Mouse (Mus musculus) spleen, postnatal 4 days (tissue): Measurements from ENCODE around the gene Ubb.

ENCODE experiments used
- DNase-seq, 2 experiments: peaks; one replicate each; pipeline ENCODE4 v3.0.0; 2022; ENCODE audit warnings: low spot score in 2 of 2

The Ubb gene

GRCm38 (mm10) chr11:62551226-62552119 is 502 bp downstream of the Ubb start:
- peak; percentile 92 to 98 for DNase-seq

GRCm38 (mm10) chr11:62553186-62553585 is 2.2 kb downstream of the Ubb start:
- DNase-seq = no peak

DNA sequence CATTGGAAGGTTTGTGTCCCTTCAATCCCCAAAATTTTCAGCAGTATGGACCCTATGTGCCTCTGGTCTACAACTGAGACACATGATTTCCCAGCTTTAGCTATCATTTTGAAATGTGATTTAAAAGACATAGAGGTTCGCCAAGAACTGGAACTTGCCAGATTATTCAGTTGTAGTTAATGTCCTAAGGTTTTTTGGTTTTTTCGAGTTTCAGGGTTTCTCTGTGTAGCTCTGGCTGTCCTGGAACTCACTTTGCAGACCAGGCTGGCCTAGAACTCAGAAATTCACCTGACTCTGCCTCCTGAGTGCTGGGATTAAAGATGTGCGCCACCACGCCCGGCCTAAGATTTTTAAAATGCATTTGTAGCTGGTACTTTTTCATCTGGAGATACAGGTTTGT is 2.7 kb downstream of the Ubb start:
- DNase-seq = no peak

DNA sequence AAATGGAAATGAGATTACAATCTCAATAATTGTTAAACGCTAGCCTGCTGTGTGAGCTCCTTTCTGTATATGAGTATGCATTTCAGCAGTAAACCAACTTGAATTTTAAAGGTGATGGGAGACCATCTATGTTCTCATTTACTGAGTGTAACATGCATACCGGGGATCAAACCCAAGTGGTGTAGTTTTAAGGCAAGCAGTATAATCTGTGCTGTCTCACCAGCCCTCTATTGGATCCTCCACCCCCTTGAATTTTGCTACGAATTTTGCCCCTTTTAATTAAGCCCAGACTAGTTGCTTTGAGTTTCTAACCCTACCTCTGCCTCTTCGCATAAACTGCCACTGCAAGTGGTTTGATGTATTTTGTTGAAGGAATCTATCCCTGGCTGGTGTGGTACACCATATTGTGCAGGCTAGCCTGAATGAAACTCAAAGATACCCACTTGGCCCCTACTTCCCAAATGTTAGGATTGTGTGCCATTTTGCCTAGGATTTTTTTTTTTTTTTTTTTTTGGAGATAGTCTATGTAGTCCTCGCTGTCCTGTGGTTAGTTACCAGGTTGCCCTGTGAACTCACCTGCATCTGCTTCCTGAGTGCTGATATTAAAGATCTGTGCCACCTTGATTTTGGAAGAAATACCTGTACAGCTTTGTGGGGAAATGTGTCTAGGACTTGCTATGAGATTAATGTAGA is 3.3 kb downstream of the Ubb start:
- no peak for DNase-seq

- DNase-seq = no peak
Observed at GRCm38 (mm10) chr11:62554934-62555517, 4.1 kb downstream of the Ubb start.

DNA sequence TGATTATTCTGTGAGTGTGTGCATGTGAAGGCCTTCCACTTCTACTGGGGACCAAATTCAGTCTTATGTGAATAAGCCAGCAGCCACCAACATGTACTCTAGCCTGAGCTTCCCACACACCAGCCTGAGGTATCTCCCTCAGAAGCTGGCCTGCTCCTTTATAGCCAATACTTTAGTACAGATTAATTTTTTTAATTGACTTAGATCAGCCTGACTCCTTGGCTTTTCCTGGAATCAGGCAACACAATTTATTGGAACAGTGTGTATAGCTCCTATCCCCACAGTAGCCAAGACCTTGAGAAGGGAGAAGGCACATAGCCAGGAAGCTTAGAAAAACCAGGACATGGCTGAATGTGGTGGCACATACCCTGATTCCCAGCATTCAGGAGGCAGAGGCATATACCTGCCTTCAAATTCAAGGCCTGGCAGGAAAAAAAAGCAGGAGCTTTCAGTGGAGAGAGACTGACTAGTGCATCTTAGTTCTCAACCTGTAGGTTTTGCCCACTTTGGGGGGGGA is 5.0 kb downstream of the Ubb start:
- no peak for DNase-seq

DNA sequence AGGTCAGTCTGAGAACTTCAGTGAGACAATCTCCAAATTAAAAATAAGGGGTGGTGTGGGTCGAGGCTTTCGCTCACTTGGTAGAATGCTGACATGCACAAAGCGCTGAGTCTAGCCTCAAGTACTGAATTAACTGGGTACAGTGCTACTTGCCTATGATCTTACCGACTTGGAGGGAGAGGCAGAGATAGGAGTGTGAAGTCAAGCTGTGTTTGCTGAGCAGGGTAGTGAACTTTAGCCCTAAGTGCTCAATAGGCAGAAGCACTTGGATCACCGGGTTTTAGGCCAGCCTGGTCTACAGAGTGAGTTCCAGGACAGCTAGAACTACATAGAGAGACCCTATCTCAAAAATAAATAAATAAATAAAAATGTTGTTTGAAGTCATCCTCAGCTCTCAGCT is 6.2 kb downstream of the Ubb start:
- no peak for DNase-seq

DNA sequence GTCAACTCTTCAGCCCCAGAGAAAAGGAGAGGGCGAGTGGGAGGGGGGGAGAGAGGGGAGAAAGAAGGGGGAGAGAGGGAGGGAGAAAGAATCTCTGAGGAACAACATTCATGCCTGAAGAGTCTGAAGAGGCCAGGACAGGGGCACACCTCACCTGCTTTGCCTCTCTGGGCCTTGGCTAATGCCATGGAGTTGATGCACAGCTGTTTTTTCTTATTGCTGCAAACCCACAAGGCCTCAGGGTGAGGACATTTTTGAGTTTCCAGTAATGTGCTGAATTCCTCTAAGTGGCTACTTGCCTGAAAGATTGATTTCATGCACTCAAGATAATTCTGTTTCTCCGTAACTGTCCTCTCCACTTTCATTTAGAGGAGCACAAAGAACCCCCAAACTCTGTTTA is 7.2 kb downstream of the Ubb start:
- no peak for DNase-seq

DNA sequence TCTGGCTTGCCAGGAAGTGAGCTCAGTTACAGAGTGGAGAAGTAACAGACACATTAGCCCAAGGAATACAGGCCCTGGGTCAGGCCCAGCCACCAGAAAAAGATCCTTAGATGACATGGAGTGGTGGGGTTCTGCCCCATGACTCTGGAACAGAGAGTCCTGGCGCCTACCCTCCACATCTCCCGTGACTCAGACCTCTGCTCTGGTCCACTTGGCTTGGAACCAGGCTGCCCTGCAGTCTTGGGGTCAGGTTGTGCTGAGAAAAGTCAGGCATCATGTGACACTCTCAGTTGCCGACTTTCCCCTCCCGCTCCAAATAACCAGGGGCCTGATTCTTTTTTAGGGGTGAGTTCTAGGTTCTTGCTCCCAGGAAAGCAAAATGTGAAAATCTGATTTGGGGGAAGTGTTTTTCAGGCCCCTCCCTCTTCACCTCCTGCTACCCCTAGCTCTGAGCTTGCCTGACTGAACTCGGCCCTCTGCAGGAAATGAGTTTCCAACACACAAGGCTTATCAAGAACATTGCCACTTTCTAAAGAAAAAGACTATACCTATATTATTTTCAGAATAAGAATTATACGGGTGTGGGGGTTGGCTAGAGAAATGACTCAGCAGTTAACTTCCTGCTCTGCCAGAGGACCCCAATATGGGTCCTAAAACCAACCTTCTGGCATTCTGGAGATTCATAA is 8.1 kb downstream of the Ubb start:
- DNase-seq = no peak

GRCm38 (mm10) chr11:62560463-62561016 is 9.6 kb downstream of the Ubb start:
- DNase-seq = peak in 1 of 2 experiments; percentile 66

GRCm38 (mm10) chr11:62563590-62563989 is 12.6 kb downstream of the Ubb start:
- DNase-seq = no peak

DNA sequence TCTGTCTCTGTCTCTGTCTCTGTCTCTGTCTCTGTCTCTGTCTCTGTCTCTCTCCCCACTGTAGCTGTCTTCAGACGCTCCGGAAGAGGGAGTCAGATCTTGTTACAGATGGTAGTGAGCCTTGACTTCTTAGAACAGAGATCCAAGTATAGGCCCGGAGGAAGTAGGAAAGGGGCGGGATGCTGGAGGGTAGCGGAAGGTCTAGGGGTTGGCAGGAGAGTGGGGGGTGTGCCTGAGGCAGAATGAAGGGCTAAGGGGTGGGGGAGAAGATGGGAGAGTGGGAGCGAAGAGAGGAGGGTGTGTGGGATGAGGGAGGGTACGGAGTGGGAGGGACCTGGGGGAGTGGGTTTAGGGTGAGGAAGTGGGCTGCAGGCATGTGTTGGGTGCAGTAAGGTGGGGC is 14.8 kb downstream of the Ubb start:
- no peak for DNase-seq

GRCm38 (mm10) chr11:62566211-62566610 is 15.2 kb downstream of the Ubb start:
- no peak for DNase-seq

GRCm38 (mm10) chr11:62568300-62568699 is 17.3 kb downstream of the Ubb start:
- DNase-seq = no peak

DNA sequence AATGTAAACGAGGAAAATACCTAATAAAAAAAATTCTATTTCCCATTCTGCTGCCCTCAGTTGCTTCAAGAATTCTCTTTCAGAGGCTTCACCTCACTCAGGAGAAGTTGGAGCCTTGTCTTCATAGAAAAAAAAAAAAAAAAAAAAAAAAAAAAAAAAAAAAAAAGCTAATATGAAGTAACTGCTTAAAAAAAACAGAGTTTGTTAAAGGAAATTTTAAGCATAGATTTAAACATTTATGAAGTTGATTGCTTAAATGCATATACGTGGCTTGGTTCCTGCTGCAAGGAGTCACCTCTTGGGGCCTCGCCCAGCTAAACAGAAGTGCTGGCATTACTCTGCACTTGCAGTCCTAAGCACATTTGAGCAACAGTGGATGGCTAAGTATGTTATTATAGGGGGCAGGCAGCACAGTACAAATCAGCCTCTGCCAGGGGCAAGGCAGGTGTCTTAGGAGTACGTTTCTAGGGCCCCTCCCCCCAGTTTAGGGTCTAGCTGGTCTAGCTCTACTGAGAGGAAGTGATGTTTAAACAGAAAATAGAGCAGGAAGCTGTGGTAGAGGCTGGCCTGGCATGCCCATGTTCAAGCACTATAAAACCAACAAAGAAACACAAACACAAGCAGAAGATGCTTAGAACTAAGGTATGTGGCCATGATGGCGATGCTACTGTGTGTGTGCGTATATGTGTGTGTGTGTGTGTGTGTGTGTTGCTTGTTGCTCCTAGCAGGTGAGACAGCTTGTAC is 23.2 kb downstream of the Ubb start, which contains the start of gene Trpv2:
Trpv2 (plus strand) TSS at position 528 of the 744 bp plus-strand sequence.
- DNase-seq = peak in 1 of 2 experiments; percentile 38

GRCm38 (mm10) chr11:62574703-62575085 is 23.7 kb downstream of the Ubb start:
- no peak for DNase-seq

GRCm38 (mm10) chr11:62575297-62575658 is 24.3 kb downstream of the Ubb start:
- DNase-seq = peak; percentile 86 to 95

DNA sequence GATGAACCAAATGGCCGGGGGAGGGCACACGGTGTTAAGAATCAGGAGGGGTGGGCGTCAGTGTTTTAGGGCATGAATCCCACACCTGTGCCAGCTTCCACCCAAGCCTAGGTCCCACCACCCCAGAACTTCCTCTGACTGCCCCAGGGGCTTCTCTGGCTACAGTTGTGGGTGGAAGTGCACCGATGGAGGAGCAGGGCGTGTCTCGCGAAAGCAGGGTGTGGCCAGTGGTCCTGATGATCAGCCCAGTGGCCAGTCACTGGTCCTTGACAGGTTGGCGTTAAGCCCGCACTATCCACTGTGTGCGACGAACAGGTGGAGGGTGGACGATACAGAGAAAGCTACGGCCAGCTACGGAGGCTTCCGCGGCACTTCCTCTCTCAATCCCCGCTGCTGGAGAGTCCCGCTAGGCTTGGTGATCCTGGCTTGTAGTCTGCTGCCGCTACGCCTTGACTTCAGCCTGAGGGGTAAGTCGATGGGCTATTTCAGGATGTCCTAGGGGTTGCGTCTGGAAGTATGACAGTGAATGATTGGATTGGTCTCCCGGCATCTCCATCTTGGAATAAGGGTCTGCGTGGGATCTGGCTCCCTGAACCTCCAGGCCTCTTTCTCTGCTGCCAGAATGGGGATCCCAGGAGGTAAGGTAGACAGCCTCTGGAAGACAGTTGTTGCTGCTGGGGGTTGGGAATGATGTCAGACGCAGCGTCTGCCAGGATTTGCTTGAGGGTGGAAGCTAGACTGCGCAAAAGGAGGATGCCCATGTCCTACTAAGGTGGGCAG is 24.9 kb downstream of the Ubb start:
- peak; percentile 52 to 81 for DNase-seq

DNA sequence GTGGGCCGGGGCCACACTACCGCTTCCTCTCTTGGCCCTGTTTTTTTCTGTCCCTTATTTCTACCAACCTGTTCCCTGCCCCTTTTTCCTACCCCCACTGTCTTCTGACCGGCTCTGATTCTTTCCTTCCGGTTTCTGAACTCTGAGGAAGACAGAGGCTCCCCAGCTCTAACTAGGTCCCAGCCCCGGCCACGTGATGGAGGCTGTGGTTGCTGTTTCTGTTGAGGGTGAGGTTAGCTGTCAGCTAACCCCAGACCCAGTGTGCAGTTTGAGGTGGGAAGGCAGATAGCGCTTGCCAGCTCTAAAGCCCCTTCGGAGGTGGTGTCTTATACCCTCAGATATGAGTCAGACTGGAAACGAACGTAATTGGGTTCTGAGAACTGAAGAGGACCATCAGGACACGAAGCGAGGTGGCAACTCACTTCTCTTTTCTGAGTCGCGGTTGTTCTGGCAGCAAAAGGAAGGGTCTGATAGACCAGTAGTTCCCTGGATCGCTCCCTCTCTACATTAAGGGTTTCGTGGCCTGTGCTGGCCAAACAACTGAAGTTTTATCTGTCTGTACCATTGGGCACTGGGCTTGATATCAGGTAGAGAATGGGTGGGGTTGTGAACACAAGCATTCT is 25.7 kb downstream of the Ubb start:
- peak; percentile 64 to 80 for DNase-seq

GRCm38 (mm10) chr11:62583031-62583430 is 32.1 kb downstream of the Ubb start:
- DNase-seq = no peak
